Mouse (Mus musculus) limb, embryonic 13.5 days (tissue): ENCODE data around the gene Inpp1. TPM values are rescaled to one million over a fixed set of nuclear protein-coding genes. Genes with fewer than 3 reads are reported as not detected.
"Not testable (repeated sequence)": the region's sequence is repeated elsewhere in the genome, so short reads cannot be mapped to it uniquely, and the experiment has no call there.

ENCODE experiments used
- ATAC-seq: fragments of 200-750 bp; cut with Nextera tagmentation; 2 replicates; pipeline ENCODE4 v1.8.0; 2017; ENCODE audit warnings: low read depth, moderate number of reproducible peaks, moderate TSS enrichment; ENCODE audit not compliant: low FRiP score
- H3K27ac ChIP-seq: fragments of 300-500 bp; sonication (generic); 2 replicates; pipeline ENCODE4 v1.5.1; 2015; ENCODE audit warnings: inconsistent platforms, mild to moderate bottlenecking, moderate library complexity
- H3K27me3 ChIP-seq: fragments of 300-500 bp; sonication (generic); 2 replicates; pipeline ENCODE4 v1.6.1; 2015; ENCODE audit warnings: mild to moderate bottlenecking, inconsistent platforms
- H3K36me3 ChIP-seq: fragments of 300-500 bp; sonication (generic); 2 replicates; pipeline ENCODE4 v1.6.1; 2015; ENCODE audit warnings: inconsistent platforms, mild to moderate bottlenecking, moderate library complexity
- H3K4me1 ChIP-seq: fragments of 300-500 bp; sonication (generic); 2 replicates; pipeline ENCODE4 v1.6.1; 2015; ENCODE audit warnings: inconsistent platforms
- H3K4me2 ChIP-seq: fragments of 300-500 bp; sonication (generic); replicated peaks from 2 replicates; pipeline ENCODE4 v1.6.1; 2015; ENCODE audit warnings: inconsistent platforms, mild to moderate bottlenecking, moderate library complexity
- H3K4me3 ChIP-seq: fragments of 300-500 bp; sonication (generic); 2 replicates; pipeline ENCODE4 v1.5.1; 2015; ENCODE audit warnings: moderate library complexity, mild to moderate bottlenecking, inconsistent platforms
- H3K9ac ChIP-seq: fragments of 300-500 bp; sonication (generic); 2 replicates; pipeline ENCODE4 v1.6.1; 2015; ENCODE audit warnings: mild to moderate bottlenecking, inconsistent platforms
- H3K9me3 ChIP-seq: fragments of 300-500 bp; sonication (generic); 2 replicates; pipeline ENCODE4 v1.6.1; 2016; ENCODE audit warnings: inconsistent platforms
- WGBS: fragments of 180-500 bp; shearing (Covaris S2); methylation state at CpG from one replicate; pipeline ENCODE4 v1.1.7; 2015; 5-methylcytosine and 5-hydroxymethylcytosine counted together
- polyA plus RNA-seq: library from polyadenylated mRNA; unstranded; fragments of >200 nt; fragmentation: Nextera tagmentation; extraction: Ambion mirVana; gene quantifications from 2 replicates; pipeline ENCODE4 v1.2.1, GENCODE M21; 2015

Gene Inpp1
- polyA plus RNA-seq = 23.6 and 27.7 TPM in 2 replicates

DNA sequence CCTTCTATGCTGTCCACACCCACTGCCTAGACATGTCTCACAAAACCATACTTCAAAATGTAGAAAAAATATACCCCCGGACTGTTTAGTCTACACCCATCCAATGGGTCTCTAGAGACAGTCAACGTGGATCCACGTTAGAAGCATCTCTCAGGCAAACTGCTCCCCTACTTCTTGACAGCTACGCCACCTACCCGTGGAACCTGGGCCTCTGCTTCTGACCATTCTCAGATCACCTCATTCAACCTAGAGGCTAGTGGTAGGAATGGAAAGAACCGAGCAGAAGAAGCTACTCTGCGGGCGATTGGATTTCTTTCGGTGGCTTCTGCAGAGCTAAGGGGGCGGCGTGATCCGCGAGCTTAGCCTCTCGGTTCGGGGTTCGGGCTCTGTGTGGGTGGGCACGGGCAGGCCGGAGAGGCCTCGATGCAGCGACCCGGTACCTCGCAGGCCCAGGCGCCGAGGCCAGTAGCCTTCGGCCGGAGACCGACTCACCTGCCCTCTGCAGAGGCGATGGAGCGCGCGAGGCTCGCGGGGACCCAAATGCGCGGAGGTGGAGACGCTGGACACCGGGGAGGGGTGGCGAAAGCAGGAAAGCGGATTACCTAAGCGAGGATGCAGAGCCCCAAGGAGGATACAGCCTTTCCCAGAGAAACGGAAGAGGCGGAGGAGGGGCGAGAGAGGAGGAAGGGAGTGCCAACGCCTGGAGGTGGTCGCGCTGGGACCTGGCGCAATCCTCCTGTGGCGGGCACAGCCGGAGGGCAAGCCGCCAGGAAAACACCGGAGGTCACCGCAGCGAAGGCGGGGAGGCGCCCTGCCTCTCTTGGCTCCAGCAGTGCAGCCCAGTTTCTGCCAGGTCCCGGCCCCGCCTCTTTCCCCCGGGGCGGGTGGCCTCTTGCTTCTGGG is at the start of gene Inpp1:
Gene Inpp1, minus strand, starts transcription at position 779 of the 903 bp plus-strand sequence.
- H3K9ac ChIP-seq = peak within 1 kb of the TSS; percentile 89
- ATAC-seq = peak; percentile 80
- no peaks in the 10 kb centered on the region for H3K9me3 ChIP-seq
- H3K4me1 ChIP-seq = peaks cover 27% of the 10 kb centered on the region
- H3K27me3 ChIP-seq = no peaks in the 10 kb centered on the region
- under 1% methylated on average over 58 of the region's 59 CpGs for WGBS
- H3K27ac ChIP-seq = peak within 1 kb of the TSS; percentile 87
- peak within 1 kb of the TSS; percentile 79 for H3K4me2 ChIP-seq
- H3K36me3 ChIP-seq = no peaks in the 10 kb centered on the region
- peak within 1 kb of the TSS; percentile 72 for H3K4me3 ChIP-seq

DNA sequence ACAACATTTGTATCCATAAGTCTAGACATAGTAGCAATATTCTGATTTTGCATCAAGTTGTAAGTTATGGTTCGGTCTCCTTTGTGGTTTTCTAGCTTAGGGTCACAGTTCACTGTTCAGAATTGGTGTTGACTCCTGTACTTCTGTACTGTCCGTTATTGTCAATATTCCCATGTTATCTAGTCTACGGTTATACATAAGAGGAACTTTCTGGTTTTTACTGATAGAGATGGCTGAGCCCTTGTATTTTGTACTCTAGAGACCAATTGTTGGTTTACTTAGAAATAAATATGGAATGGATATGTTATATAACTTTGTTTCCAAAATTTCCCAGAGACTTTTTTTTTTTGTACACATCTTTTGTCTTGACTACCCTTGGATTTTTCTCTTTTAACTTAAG is 48.5 kb upstream of the Inpp1 start:
- Histone ChIP-seq H3K9ac (no peak overlapping the region), H3K36me3 (peaks cover 11% of the 10 kb centered on the region), H3K4me2 (no peak overlapping the region), H3K4me3 (no peak overlapping the region), H3K27me3 (no peaks in the 10 kb centered on the region), H3K4me1 (no peaks in the 10 kb centered on the region), H3K27ac (no peak overlapping the region), H3K9me3 (no peaks in the 10 kb centered on the region)
- WGBS = 93% methylated on average over 3 of the region's 3 CpGs
- no peak for ATAC-seq

DNA sequence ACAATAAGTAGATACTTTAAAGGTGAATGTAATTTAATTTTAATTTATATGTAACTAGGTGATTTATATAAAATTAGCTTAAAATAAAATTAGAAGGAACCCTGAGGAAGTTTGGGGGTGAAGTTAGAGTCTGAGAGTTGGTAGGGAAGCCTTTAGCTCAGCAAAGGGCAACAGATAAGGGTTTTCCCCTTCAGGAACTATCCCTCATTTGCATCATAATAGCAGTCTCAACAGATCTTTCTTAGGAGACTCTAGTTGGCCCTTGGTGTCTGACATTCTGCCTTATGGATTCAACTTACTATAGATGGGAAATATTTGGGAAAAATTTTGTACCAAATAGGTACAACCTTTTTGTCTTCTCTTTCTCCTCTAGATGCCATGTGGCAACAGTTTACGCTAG is 46.7 kb upstream of the Inpp1 start:
- H3K4me3 ChIP-seq = no peak overlapping the region
- H3K4me2 ChIP-seq = no peak overlapping the region
- no peaks in the 10 kb centered on the region for H3K4me1 ChIP-seq
- peaks cover 24% of the 10 kb centered on the region for H3K36me3 ChIP-seq
- H3K9ac ChIP-seq = no peak overlapping the region
- 100% methylated on average over 1 of the region's 1 CpGs for WGBS
- no peaks in the 10 kb centered on the region for H3K9me3 ChIP-seq
- no peaks in the 10 kb centered on the region for H3K27me3 ChIP-seq
- ATAC-seq = no peak
- H3K27ac ChIP-seq = no peak overlapping the region

DNA sequence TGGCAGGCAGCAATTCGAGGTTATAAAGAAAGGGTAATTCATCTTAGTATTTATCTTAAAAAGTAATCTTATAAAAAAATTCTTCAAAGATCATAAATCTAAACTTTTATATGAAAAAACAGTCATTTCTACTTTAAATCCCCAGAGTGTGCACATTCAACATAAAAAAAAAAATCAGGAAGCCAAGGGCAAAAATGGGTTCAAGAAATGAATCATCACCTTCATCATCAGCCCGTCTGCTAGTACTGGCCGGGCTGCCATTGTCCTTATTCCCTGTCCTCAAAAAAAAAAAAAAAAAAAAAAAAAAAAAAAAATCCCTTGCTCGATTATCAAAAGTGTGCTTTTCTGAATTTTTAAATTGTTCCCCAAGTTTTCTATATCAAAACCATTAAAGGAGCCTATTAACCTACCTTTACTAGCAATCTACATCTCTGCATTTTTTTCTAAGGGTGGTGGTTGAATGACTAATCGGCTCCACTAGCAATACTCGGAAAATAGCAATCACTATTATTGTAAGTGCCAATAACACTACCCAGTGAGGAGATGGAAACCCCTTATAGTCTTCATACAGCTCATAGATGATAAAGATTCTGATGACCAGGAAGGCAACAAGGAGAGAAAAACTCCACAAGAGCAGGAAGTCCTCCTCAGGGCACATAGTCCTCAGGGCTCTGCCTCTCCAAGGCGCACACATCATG is 38.6 kb upstream of the Inpp1 start:
- Histone ChIP-seq H3K9me3 (no peaks in the 10 kb centered on the region), H3K27ac (no peak overlapping the region), H3K36me3 (peaks cover 13% of the 10 kb centered on the region), H3K9ac (no peak overlapping the region), H3K4me2 (no peak overlapping the region), H3K4me1 (no peaks in the 10 kb centered on the region), H3K27me3 (no peaks in the 10 kb centered on the region), H3K4me3 (no peak overlapping the region)
- no peak for ATAC-seq
- 87% methylated on average over 7 of the region's 7 CpGs for WGBS

GRCm38 (mm10) chr1:52854029-52854428 is 36.5 kb upstream of the Inpp1 start:
- H3K4me2 ChIP-seq, H3K27ac ChIP-seq, H3K9me3 ChIP-seq, H3K27me3 ChIP-seq, H3K4me1 ChIP-seq, ATAC-seq, H3K4me3 ChIP-seq, H3K9ac ChIP-seq, H3K36me3 ChIP-seq: not testable (repeated sequence)
- WGBS = 81% methylated on average over 1 of the region's 1 CpGs

DNA sequence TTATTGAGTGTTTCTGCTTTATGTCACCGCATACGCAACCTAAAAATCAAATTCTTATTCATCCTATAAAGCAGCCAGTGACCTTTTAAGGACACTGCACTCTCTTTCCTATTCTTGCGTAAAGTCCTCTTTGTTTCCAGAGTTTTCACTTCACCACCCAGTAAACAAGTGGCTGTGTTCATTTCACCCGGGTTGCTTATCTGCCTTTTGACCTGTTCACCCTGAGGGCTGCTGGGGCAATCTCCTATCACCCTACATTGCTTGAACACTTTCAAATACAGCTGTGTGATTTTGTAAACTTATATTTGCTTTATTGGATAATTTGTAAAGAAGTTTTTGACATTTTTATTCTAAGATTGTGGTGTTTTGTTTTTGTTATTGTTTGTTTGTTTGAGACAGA is 31.9 kb upstream of the Inpp1 start:
- Histone ChIP-seq H3K27ac (no peak overlapping the region), H3K9ac (no peak overlapping the region), H3K4me3 (no peak overlapping the region), H3K27me3 (no peaks in the 10 kb centered on the region), H3K36me3 (no peaks in the 10 kb centered on the region), H3K4me1 (peaks cover 7% of the 10 kb centered on the region), H3K9me3 (no peaks in the 10 kb centered on the region), H3K4me2 (no peak overlapping the region)
- 88% methylated on average over 4 of the region's 4 CpGs for WGBS
- ATAC-seq = no peak

DNA sequence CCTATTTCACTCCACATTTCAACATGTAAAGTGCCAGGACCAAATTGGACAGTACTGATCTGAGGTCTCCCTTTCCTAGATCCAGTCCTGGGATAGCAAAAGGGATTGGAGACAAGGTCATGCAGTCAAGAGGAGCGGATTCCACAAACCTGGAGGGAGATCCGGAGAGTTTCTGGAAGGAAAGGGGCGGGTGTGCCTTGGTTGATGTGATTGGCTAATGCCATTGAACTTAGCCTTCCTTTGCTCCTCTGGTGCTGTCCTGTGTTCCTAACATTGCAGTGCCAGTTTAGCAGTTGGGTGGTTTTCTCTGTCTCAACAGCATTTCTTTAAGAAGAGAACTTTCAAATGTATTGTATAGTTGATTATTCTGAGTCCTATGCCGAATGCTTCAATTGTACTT is 29.1 kb upstream of the Inpp1 start:
- H3K4me1 ChIP-seq = peaks cover 10% of the 10 kb centered on the region
- no peak for ATAC-seq
- 86% methylated on average over 4 of the region's 4 CpGs for WGBS
- no peaks in the 10 kb centered on the region for H3K9me3 ChIP-seq
- no peak overlapping the region for H3K9ac ChIP-seq
- no peak overlapping the region for H3K4me2 ChIP-seq
- H3K27me3 ChIP-seq = no peaks in the 10 kb centered on the region
- no peak overlapping the region for H3K27ac ChIP-seq
- H3K4me3 ChIP-seq = no peak overlapping the region
- no peaks in the 10 kb centered on the region for H3K36me3 ChIP-seq

DNA sequence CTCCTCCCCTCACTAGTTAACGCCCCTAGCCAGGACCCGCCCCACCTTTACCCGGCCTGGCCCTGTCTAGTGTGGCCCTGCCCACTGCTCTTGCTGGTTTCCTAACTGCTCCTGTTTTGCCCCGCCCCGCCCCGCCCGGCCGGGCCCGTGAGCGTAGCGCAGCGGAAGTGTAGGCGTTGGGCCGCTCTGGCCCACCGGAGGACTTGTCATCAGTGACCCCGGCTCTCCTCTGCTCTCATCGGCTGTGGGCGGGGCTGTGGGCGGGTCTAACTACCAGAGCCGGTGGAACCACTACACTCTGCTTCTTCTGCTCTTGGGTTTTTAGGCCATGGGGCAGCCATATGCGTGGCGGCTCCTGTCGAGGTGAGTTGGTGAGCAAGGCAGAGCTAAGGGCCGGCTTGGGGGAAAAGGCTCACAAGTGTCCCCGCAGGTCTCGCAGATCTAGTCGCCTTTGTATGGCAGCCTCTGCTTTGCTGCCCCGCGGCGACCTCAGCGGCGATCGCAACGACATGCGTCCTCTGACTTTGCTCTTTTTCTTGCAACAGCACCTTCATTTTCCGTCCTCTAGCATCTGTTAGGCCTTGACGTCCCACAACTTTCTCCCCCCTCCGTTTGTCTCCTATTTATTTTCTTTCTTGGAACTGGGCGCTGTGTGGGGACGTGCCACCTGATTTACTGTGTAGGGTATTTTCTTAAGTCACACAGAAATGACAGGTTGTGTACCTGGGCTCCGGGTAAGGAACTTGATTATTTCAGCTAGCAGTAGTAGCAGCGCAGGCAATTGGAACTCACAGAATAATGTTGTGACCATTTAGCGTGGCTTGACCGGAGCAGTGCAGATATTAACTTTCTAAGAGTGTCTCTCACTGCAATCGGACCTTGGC is 27.5 kb upstream of the Inpp1 start, which contains the start of gene Hibch:
Gene Hibch, plus strand, starts transcription at position 148 of the 884 bp plus-strand sequence.
- peak within 1 kb of the TSS; percentile 78; the same call in 1 of the 2 replicates for H3K27ac ChIP-seq
- peak within 1 kb of the TSS; percentile 63 for H3K4me3 ChIP-seq
- H3K9ac ChIP-seq = peak within 1 kb of the TSS; percentile 79
- ATAC-seq = peak; percentile 100
- peaks cover 10% of the 10 kb centered on the region for H3K4me1 ChIP-seq
- H3K27me3 ChIP-seq = no peaks in the 10 kb centered on the region
- 2% methylated on average over 45 of the region's 45 CpGs for WGBS
- H3K36me3 ChIP-seq = no peaks in the 10 kb centered on the region
- peak within 1 kb of the TSS; percentile 70 for H3K4me2 ChIP-seq
- H3K9me3 ChIP-seq = no peaks in the 10 kb centered on the region

DNA sequence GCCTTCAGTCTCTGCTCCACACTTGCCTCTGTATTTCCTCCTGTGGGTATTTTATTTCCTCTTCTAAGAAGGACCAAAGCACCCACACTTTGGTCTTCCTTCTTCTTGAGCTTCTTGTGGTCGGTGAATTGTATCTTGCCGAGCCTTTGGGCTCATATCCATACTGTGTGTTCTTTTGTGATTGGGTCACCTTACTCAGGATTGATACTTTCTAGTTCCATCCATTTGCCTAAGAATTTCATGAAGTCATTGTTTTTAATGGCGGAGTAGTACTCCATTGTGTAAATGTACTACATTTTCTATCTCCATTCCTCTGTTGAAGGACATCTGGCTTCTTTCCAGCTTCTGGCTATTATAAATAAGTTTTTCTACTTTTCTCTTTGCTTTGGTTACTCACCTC is 26.9 kb upstream of the Inpp1 start:
- H3K4me1 ChIP-seq = peaks cover 10% of the 10 kb centered on the region
- 19% methylated on average over 3 of the region's 3 CpGs for WGBS
- peak overlapping the region; percentile 70 for H3K4me2 ChIP-seq
- no peak overlapping the region for H3K9ac ChIP-seq
- H3K4me3 ChIP-seq = peak overlapping the region; percentile 63
- no peak; the same call in 1 of the 2 replicates for ATAC-seq
- H3K27ac ChIP-seq = no peak overlapping the region
- no peaks in the 10 kb centered on the region for H3K9me3 ChIP-seq
- no peaks in the 10 kb centered on the region for H3K27me3 ChIP-seq
- no peaks in the 10 kb centered on the region for H3K36me3 ChIP-seq

DNA sequence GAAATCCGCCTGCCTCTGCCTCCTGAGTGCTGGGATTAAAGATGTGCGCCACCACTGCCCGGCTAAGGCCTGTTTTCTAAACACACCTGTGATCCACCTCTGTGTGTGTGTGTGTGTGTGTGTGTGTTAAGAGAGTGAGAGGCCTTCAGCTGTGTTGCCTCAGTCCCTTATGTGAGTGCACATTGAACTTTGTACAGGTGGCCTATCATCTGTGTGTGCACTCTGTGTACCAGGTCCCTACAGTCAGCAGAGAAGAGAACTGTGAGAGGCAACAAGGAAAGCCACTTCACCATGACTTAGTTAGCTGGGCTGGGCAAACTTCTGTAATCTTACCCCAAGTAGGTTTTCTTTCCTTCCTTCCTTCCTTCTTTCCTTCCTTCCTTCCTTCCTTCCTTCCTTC is 21.6 kb upstream of the Inpp1 start:
- H3K4me1 ChIP-seq = 0 out of 2 replicates have a peak, but pooled peaks cover under 1% of the 10 kb centered on the region
- WGBS = 100% methylated on average over 3 of the region's 3 CpGs
- H3K4me3 ChIP-seq = no peak overlapping the region
- no peak overlapping the region for H3K4me2 ChIP-seq
- H3K9me3 ChIP-seq = no peaks in the 10 kb centered on the region
- H3K36me3 ChIP-seq = no peaks in the 10 kb centered on the region
- no peaks in the 10 kb centered on the region for H3K27me3 ChIP-seq
- no peak overlapping the region for H3K9ac ChIP-seq
- no peak for ATAC-seq
- no peak overlapping the region for H3K27ac ChIP-seq

DNA sequence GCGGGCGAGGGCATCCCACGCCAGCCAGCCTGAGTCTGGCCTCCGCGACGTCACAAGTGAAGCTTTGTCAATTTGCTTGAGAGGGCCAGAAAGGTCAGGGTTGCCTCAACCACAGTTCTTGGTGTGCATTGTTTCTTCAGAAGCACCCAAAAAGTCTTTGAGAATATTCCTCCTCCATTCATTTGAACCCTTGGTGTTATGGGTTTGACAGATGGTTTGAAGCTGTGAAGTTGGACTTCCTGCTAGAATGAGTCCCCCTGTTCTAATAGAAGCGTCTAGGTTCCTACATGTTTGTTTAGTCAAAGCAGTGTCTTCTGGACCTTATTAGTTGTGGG is 292 bp upstream of the Inpp1 start:
- peak overlapping the region; percentile 89 for H3K9ac ChIP-seq
- H3K4me2 ChIP-seq = peak overlapping the region; percentile 79
- WGBS = 6% methylated on average over 7 of the region's 7 CpGs
- no peaks in the 10 kb centered on the region for H3K36me3 ChIP-seq
- H3K27me3 ChIP-seq = no peaks in the 10 kb centered on the region
- H3K4me3 ChIP-seq = peak overlapping the region; percentile 72
- no peaks in the 10 kb centered on the region for H3K9me3 ChIP-seq
- no peak for ATAC-seq
- H3K4me1 ChIP-seq = peaks cover 27% of the 10 kb centered on the region
- H3K27ac ChIP-seq = peak overlapping the region; percentile 87; the same call in 1 of the 2 replicates
